Mouse (Mus musculus): ENCODE measurements around the gene Fgd3.

DNA sequence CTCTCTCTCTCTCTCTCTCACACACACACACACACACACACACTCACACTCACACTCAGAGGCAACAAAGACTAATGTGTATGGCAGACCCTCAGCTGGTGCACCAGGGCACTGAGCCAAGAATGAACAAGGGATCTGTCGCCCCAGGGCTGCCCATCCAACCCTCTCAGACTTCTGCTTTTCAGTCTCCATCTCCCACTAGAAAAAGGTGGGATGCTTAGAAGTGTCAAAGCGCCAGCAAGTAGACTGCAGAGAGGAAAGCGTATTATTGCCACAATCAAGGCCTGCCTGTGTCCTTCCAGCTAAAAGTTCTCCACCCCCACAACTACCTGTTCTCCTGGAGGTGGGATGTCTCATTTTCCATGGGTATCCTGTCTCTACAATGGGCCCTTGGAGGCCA, 105.7 kb downstream of the Fgd3 start:
- TF ChIP-seq MAX (IDR thresholded peaks at IDR 0.05; ENCODE audit: low read length) (no peak), ZMIZ1 (IDR thresholded peaks at IDR 0.05; ENCODE audit: low read depth, low read length) (no peak), CTCF (conservative IDR thresholded peaks at IDR 0.05 in 1 of 2, IDR thresholded peaks at IDR 0.05 in 1 of 2; ENCODE audit: low read depth in 2 of 2, low read length in 2 of 2) (no peak), POLR2A (IDR thresholded peaks at IDR 0.05; ENCODE audit: low read depth, low read length) (no peak), IRF4 (IDR thresholded peaks at IDR 0.05; ENCODE audit: low read depth, low read length) (no peak), CHD2 (IDR thresholded peaks at IDR 0.05; ENCODE audit: low read length) (no peak), ZKSCAN1 (IDR thresholded peaks at IDR 0.05; ENCODE audit: borderline replicate concordance, low read depth, low read length) (no peak), MEF2A (IDR thresholded peaks at IDR 0.05; ENCODE audit: borderline replicate concordance, low read depth, low read length) (no peak), E2F4 (IDR thresholded peaks at IDR 0.05; ENCODE audit: insufficient replicate concordance, low read depth, low read length) (no peak), TCF12 (IDR thresholded peaks at IDR 0.05; ENCODE audit: low read depth, low read length) (no peak), NRF1 (IDR thresholded peaks at IDR 0.05; ENCODE audit: low read depth, low read length) (no peak), ZNF384 (IDR thresholded peaks at IDR 0.05; ENCODE audit: low read depth, low read length) (no peak), KAT2A (IDR thresholded peaks at IDR 0.05; ENCODE audit: insufficient replicate concordance, low read length) (no peak)
